Mouse (Mus musculus): ENCODE measurements around the gene Vangl1.

Vangl1 gene

DNA sequence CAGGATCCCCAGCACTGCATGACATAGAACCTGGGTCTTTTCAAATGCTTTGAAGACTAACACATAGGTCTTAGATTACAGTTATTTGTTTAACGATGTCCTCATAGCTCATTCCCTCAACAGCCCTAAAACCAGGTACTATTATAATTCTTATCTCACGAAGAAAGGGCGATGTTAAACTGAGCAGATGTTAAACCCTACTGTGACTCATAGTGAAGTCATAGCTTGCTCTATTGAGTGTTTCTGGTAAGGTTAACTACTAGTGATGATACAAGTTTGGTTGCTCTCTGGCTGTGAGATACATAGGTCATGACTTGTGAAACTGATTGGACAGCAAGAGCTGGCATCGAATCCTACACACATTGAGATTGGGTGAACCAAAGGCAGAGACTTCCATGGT, 61.5 kb downstream of the Vangl1 start:
- DNase-seq (ENCODE audit: low spot score): no peak

DNA sequence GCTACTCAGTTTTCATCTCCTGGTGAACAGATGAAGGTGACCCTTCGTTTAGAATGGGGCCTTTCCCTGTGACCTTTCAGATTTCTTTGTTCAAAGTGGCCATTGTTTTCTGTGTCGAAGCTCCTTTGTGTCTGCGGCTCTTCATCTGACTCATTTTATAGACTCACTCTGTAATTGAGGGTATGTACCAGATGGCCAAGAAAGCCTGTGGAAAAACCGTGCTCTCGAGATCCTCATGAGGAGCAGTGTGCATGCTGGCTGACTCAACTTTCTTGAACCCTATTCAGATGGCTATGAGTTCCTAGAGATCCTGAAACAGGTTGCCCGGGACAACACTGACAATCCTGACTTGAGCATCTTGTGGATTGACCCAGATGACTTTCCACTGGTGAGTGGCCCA, 62.6 kb downstream of the Vangl1 start:
- no peak for DNase-seq (ENCODE audit: low spot score)

DNA sequence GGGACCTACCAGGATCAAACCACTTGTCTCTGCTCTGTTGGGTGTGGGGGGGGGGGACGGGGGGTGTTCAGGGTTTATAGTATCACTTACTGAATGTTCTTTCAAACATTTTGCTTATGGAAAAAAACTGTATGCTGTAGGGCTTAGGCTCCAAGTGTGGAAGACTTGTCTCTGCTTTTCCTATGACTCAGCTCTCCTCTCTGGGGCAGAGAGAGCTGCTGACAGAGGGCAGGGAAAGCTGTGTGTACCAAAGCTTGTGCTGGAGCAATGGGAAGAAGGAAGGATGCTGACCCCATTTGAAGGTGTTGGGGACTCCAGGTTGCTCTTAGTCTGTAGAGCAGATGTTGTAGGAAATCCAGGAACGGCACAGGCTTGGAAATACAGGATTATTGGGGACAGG, 63.0 kb downstream of the Vangl1 start:
- DNase-seq (ENCODE audit: low spot score): no peak

DNA sequence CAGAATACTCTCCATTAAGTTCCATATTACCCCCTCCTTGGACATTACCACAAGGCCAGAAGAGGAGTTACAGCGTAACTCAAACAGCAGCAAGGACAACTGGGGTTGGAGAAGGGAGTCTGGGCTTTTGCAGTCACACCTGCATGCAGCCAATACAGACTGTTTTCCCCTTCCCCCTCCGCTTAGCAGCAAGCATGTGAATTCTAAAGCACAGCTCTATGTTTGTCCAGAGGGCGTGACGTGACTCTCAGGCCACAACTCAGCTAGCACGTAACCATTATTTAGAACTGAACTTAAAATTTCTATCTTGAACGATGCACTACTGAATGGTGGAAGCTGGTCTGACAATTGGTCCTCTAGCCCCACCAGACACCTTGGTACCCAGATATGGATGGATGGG, 63.9 kb downstream of the Vangl1 start:
- DNase-seq (ENCODE audit: low spot score): no peak

DNA sequence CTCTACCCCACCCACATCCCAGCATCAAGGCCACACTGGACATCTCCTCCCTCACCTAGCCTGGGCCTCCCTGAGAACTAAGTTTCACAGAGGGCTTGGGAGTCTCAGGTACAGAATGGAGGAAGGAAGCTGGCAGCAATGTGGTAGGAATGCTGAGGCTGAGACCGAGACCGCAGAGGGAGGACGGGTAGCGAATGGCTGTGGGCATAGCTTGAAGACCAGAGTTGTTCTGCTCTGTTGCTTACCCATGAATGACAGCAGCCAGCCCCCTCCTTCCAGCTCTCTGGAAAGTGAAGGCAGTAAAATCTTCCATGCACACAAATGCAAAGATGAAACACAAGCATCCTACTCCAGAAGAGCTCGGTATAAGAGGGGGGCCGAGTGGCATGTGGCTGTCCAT, 65.6 kb downstream of the Vangl1 start:
- DNase-seq (ENCODE audit: low spot score): no peak

DNA sequence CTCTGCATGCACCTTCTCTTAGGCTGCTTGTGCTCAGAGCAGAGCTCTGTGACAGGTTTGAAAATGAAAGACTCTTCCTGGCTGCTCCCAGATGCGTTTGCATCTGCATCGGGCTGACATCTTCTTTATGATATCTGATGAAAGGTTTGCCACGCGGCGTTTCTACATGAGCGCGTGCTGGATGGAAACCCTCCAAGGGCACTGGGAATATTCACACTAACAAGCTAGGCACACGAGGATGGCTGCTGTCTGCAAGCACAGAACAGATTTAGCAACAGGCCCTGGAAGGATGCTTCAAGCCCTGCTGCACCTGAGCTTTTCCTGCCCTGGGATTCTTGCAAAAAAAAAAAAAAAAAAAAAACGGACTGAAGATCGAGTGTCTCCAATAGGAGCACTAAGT, 67.3 kb downstream of the Vangl1 start:
- no peak for DNase-seq (ENCODE audit: low spot score)

DNA sequence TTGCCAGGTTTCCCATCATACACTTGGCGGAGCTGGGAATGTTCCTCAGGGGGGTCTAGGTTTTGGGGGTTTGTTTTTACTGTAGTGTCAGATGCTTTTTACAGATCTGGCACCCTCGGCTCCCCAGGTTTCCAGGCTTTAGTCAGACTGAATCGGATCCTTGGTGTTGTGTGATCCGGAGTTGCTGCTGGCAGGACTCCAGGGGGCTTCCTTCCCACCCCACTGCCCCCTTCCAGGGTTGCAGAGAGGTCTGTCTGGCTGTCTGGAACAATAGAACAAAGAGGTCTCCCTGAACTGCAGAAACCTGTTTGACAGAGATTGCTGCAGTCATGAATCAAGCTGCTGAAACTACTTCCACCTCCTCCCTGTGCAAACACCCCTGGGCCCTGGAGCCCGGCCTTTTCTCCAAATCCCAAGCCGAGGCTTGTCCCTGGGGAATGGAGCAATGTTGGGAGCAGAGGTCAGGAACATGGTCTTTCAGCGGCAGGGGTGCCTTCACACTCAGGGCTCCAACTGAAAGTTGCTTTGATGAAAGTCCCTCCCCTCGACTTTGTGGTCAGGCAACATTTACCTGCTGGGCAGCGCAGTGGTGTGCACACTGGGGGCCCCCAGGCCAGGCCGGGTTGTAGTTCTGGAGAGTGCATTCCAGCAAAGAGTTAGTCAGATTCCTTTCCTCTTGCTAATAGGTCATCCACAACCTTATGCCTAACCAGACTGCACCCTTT, 68.9 kb downstream of the Vangl1 start:
- DNase-seq (ENCODE audit: low spot score): no peak

DNA sequence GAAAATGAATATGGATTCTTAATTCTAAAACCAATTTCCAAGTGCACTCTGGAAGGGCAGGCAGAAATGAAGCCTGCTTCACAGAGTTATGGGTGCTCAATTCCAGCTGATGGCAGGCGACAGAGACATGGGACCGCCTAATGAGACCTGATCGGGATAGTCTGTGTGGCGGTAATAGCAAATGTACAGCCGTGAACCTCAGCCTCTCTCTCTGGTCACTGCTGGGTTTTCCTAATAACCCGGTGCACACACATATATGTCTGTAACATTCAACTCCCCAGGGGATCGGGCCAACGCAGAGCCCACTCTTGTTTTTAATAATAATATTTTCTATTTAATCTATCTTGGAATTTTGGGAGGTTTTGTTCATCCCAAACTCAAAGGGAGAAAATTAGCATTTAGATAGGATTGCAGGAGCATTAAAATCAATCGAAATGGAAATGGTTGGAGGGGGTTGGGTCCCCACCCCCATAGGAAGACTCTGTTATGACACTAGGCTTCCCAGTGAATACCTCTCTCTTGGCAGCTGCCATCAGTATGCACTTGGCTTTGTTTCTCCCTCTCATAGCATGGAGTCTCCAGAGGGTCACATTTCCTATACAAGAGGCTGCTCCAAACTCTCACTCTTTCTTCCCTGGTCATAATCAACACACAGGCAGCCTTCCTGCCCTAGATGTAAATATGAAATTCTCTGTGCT, 72.7 kb downstream of the Vangl1 start:
- no peak for DNase-seq (ENCODE audit: low spot score)

DNA sequence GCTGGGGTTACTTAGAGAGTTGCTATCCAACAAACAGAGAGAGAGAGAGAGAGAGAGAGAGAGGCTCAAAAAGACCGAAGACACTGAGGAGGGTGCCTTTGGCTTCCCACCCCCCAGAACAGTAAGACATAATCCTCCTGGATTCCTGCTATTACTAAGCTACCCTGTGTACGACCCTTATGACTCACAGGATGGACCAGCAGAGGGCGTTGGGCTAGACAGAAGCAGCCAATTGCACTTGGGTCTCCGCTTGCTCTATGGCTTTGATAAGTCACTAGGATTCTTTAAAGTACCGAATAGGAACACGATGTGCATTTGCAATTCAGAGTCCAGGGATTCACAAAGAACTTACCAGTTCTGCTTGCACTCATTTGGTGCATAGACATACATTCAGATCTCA, 74.0 kb downstream of the Vangl1 start:
- DNase-seq (ENCODE audit: low spot score): no peak

DNA sequence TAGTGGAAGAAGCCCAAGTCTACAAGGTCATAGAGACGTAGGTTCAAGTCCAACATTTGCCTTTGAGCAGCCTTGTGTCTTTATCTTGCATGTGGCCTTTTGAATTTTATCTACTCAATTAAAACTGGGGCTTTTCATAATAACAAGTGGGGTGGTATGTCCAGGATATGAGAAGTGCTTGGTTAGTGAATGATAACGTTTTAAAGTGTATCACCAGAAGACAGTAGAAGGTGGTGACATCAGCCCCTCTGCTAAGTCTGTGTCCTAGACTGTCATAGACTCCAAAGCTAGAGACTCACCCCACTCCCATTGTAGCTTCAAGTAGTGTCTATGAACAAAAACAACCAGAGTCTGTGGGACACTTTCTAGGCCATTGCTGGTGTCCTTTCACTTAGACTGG, 76.3 kb downstream of the Vangl1 start:
- DNase-seq (ENCODE audit: low spot score): no peak

DNA sequence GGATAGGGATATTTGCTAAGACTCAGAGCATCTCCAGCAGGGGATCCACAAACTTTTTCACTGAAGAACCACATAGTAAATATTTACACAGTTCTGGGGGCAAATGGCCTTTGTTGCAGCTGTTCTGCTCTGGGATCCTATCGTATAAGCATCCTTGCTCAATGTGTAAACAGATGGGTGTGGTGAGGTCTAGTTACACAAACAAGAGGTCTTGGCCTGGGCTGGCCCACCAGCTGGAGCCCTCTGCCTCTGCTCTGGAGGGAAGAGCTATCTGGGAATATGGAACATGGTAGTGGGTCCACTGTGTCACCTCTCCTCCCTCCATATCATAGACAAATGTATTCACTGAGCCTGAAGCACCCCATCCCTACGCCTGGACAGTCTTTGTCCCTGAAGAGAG, 77.4 kb downstream of the Vangl1 start:
- no peak for DNase-seq (ENCODE audit: low spot score)

DNA sequence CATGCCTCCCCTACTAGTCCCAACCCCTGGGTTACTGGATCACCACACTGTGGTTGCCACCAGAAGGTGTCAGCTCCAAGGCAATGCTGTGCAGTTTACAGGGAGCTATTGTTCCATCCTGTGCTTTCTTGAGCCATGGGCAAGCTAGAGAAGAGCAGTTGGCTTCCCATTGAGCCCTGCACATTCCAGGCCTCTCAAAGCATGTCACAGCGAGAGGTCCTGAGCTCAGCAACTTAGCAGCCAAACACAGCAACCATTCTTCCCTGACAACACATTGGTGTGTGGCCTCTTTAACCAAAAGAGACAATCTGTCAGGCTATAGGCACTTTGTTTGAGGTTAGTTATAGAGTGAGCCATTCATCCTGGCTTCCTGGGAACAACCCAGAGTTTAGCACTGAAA, 78.9 kb downstream of the Vangl1 start:
- DNase-seq (ENCODE audit: low spot score): no peak

DNA sequence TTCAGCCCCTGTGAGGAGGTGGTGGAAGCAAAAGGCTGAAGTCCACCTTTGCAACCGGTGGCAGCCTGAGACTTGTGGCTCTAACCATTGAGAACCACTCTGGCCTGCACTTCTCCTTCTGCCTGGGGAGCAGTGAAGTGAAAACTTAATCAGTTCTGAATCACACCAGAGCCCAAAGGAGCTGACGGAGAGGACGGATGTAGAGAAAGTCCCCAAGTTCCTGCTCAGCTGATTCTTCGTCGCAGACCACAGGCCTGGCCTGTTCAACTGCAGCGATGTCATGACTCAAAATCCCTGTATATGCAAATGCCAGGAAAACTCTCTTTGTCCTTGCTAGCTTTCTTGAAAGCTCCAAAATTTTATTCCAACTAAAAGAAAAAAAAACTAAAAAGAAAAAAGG, 80.8 kb downstream of the Vangl1 start:
- DNase-seq (ENCODE audit: low spot score): no peak

DNA sequence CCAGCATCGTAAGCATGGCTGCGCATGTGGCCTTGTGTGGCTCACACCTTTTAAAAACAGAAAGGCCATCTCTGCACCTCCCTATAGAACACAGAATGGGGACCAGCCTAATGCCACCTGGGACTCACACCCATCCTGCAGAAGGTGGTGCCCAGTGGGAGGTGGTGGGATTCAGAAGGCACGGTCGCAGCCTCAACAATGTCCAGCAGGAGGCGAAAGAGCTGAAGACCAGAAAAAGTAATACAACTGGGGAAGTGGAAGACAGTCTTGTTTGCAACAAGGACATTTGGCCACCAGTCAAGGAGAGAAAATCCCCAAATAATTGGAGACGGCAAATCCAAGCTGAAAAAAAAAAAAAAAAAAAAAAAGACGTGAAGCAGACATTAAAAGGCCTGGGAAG, 82.4 kb downstream of the Vangl1 start:
- DNase-seq (ENCODE audit: low spot score): no peak

DNA sequence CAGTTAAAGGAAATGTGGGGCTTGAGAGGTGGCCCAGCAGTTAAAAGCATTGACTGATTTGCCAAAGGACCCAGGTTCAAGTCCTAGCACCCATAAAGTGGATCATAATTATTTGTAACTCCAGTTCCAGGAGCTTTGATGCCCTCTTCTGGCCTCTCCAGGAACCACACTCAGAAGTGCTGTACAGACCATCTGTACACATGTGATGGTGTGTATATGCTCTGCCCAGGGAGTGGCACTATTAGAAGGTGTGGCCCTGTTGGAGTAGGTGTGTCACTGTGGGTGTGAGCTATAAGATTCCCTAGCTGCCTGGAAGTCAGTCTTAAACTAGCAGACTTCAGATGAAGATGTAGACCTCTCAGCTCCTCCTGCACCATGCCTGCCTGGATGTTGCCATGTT, 83.5 kb downstream of the Vangl1 start:
- DNase-seq (ENCODE audit: low spot score): no peak

DNA sequence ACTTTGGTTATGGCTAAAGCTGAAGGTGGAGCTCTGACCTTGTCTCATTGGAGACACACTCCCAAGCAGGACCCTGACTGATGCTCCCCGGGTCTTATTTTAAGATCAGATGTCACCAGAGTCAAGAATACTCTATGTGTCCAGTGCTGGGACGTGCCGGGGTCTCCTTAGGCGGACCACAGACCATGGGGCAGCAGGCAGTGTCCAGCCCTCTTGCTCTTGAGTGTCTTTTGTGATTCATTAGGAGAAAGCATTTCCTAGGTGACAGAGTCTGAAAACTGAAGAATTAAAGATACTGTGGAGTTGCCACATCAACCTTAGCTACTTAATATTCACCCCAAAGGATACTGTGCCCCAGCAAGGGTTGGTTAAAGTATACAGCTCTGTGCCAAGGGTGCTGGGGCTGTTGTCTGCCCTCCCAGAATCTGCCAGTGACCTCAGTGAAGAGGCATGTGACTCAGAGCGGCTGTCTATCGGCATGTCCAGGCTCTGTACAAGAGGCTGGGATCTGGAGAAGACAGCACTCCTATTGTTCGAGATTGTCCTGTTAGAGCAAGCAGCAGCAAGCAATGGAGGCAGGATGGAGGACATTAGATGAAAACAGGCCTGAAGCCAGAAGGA, 92.4 kb downstream of the Vangl1 start:
- no peak for DNase-seq (ENCODE audit: low spot score)

DNA sequence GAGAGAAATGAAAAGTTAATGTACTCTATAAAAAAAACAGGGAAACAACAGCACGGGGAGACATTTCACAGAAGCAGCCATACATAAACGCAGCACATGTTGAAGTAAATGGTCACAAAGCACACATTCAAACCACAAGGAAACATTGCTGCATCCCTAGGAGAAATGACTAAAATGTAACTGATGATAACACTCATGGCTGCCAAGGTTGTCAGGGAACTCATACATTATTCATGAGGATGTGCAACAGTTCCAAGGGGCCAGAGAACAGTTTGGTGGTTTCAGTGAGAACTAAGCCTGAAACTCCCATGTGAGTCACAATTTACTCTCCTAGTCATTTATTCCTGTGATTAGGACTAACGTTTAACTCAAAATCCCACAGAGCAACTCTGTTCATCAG, 96.3 kb downstream of the Vangl1 start:
- no peak for DNase-seq (ENCODE audit: low spot score)

DNA sequence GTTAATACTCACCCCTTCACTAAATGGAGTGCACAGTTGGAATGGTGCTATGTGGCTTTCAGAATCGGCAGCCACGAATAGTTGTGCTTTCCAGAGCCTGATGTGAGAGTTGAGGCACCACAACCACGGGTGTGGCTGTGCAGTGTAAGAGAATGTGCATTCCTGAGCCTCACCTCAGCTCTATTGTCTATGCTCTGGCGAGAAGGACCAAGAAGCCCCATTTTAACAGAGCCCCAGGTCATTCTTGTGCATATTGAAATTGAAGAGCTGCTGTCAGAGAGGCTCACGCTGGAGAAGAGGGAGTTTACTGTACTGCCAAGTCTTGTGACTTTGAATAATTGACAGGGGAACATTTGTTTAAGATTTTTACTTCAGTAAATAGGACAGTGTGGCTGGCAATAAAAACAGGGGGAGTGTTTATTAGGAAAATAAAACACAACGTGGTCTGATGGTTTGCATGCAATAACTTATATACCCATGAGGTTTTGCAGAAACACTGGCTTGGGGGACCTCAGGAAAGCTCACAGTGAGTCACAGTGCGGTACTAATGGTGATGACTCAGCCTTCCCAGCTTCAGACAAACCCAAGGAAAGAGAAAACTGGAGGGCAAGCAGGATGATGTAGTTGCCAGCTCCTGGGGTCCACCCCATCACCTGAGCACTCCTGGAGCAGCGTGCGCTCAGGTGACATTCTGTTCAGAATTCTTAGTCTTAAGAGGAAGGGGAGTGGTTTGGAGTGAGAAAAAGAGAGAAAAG, 100.5 kb downstream of the Vangl1 start:
- no peak for DNase-seq (ENCODE audit: low spot score)

Data from layer of hippocampus, adult 9-10 months (tissue).